Mouse (Mus musculus) megakaryocyte, adult 5-6 weeks (primary cell): Measurements from ENCODE around the gene BC052040. TPM values are rescaled to one million over a fixed set of nuclear protein-coding genes. Genes with fewer than 3 reads are reported as not detected.

ENCODE experiments used
- ATAC-seq: 2 replicates; pipeline ENCODE4 v1.8.0; 2016; ENCODE audit warnings: mild to moderate bottlenecking, inconsistent platforms; ENCODE audit not compliant: poor library complexity, severe bottlenecking
- total RNA-seq, 2 experiments: library from RNA; stranded (forward) in 1 of 2; stranded (reverse) in 1 of 2; fragments of 153-499, 151-499 nt in 1 of 2; fragments of 221-1000, 200-1000 nt in 1 of 2; gene quantifications; 2 replicates each; pipeline versions ENCODE4 v1.2.3 to v1.2.4; 2015 to 2017

BC052040 gene
- total RNA-seq, 2 experiments from 2014 or later: 3.6 to 12.9 TPM

GRCm38 (mm10) chr2:115757685-115758084 lies 176.2 kb downstream of the BC052040 start:
- ATAC-seq: no peak

GRCm38 (mm10) chr2:115758542-115758941 lies 177.0 kb downstream of the BC052040 start:
- ATAC-seq: no peak

- ATAC-seq: peak; percentile 93
Observed at GRCm38 (mm10) chr2:115764595-115765305, 183.2 kb downstream of the BC052040 start.

GRCm38 (mm10) chr2:115769597-115770305 lies 188.2 kb downstream of the BC052040 start:
- ATAC-seq: no peak

GRCm38 (mm10) chr2:115772709-115773108 lies 191.2 kb downstream of the BC052040 start:
- no peak for ATAC-seq

GRCm38 (mm10) chr2:115774153-115774908 lies 192.8 kb downstream of the BC052040 start:
- peak; percentile 44 for ATAC-seq

GRCm38 (mm10) chr2:115775488-115776217 lies 194.1 kb downstream of the BC052040 start:
- ATAC-seq: peak; percentile 66

GRCm38 (mm10) chr2:115776924-115777860 lies 195.7 kb downstream of the BC052040 start:
- ATAC-seq: no peak

GRCm38 (mm10) chr2:115780546-115781011 lies 199.1 kb downstream of the BC052040 start:
- ATAC-seq: no peak

- no peak for ATAC-seq
Observed at GRCm38 (mm10) chr2:115785687-115786086, 204.2 kb downstream of the BC052040 start.

GRCm38 (mm10) chr2:115798839-115799238 lies 217.3 kb downstream of the BC052040 start:
- ATAC-seq: no peak

GRCm38 (mm10) chr2:115808376-115808775 lies 226.9 kb downstream of the BC052040 start:
- ATAC-seq: no peak

- ATAC-seq: no peak
Observed at GRCm38 (mm10) chr2:115813316-115813715, 231.8 kb downstream of the BC052040 start.

- no peak for ATAC-seq
Observed at GRCm38 (mm10) chr2:115813721-115814120, 232.2 kb downstream of the BC052040 start.

- no peak for ATAC-seq
Observed at GRCm38 (mm10) chr2:115817959-115818358, 236.4 kb downstream of the BC052040 start.

- no peak for ATAC-seq
Observed at GRCm38 (mm10) chr2:115822361-115822760, 240.8 kb downstream of the BC052040 start.
